Mouse (Mus musculus) MEL (cell line): ENCODE measurements around the gene Dock9. TPM values are rescaled to one million over a fixed set of nuclear protein-coding genes. Genes with fewer than 3 reads are reported as not detected.

Experiments used
- DNase-seq: peaks from one replicate; pipeline ENCODE4 v3.0.0; 2011; ENCODE audit warnings: low read depth, low spot score
- H3K27ac ChIP-seq: 2 replicates; pipeline ENCODE4 v1.5.1; 2012; ENCODE audit warnings: low read depth, mild to moderate bottlenecking, control low read depth, low read length, moderate library complexity; ENCODE audit not compliant: control insufficient read depth
- H3K27me3 ChIP-seq, 2 experiments: fragments of 150-350 bp in 1 of 2; sonication (generic) in 1 of 2; 2 replicates each; pipeline ENCODE4 v1.6.1; 2012; ENCODE audit warnings: low read length in 2 of 2, mild to moderate bottlenecking in 2 of 2, improper control_type of control experiment in 1 of 2, moderate library complexity in 1 of 2; ENCODE audit not compliant: insufficient read depth in 2 of 2, control insufficient read depth in 1 of 2
- H3K36me3 ChIP-seq, 2 experiments: 2 replicates each; pipeline ENCODE4 v1.6.1; 2012 to 2014; ENCODE audit warnings: low read length in 2 of 2, improper control_type of control experiment in 1 of 2, inconsistent platforms in 1 of 2, mild to moderate bottlenecking in 1 of 2; ENCODE audit not compliant: insufficient read depth in 2 of 2, control insufficient read depth in 1 of 2
- H3K4me1 ChIP-seq, 2 experiments: fragments of 150-350 bp in 1 of 2; sonication (generic) in 1 of 2; 2 replicates each; pipeline ENCODE4 v1.6.1; 2012; ENCODE audit warnings: low read length in 2 of 2, improper control_type of control experiment in 1 of 2, mild to moderate bottlenecking in 1 of 2; ENCODE audit not compliant: insufficient read depth in 2 of 2, control insufficient read depth in 1 of 2
- H3K4me3 ChIP-seq, 2 experiments: fragments of 150-350 bp in 1 of 2; sonication (generic) in 1 of 2; 2 replicates each; pipeline ENCODE4 v1.5.1; 2012; ENCODE audit warnings: low read depth in 2 of 2, low read length in 2 of 2, mild to moderate bottlenecking in 2 of 2, moderate library complexity in 2 of 2, control low read depth in 1 of 2, improper control_type of control experiment in 1 of 2; ENCODE audit not compliant: control insufficient read depth in 1 of 2, insufficient read depth in 1 of 2
- H3K79me2 ChIP-seq: 2 replicates; pipeline ENCODE4 v1.6.1; 2012; ENCODE audit warnings: mild to moderate bottlenecking, low read length, moderate library complexity; ENCODE audit not compliant: control insufficient read depth, poor library complexity, insufficient read depth
- H3K9ac ChIP-seq: 2 replicates; pipeline ENCODE4 v1.6.1; 2012; ENCODE audit warnings: low read depth, mild to moderate bottlenecking, control low read depth, low read length, moderate library complexity; ENCODE audit not compliant: control insufficient read depth, poor library complexity, severe bottlenecking
- H3K9me3 ChIP-seq: fragments of 150-350 bp; sonication (generic); replicated peaks from 2 replicates; pipeline ENCODE4 v1.6.1; 2012; ENCODE audit warnings: mild to moderate bottlenecking, low read length, improper control_type of control experiment, moderate library complexity; ENCODE audit not compliant: insufficient read depth
- CHD1 ChIP-seq: IDR thresholded peaks from 2 replicates; pipeline ENCODE4 v1.6.1; 2012; ENCODE audit warnings: low read depth, mild to moderate bottlenecking, inconsistent platforms, low read length, improper control_type of control experiment
- CHD2 ChIP-seq: IDR thresholded peaks from 2 replicates; pipeline ENCODE4 v1.6.1; 2011; ENCODE audit warnings: low read length, improper control_type of control experiment
- EP300 ChIP-seq, 2 experiments: IDR thresholded peaks; 2 replicates each; pipeline ENCODE4 v1.6.1; 2011; ENCODE audit warnings: improper control_type of control experiment in 2 of 2, low read length in 2 of 2, low read depth in 1 of 2, mild to moderate bottlenecking in 1 of 2
- ETS1 ChIP-seq: IDR thresholded peaks from 2 replicates; pipeline ENCODE4 v1.6.1; 2012; ENCODE audit warnings: low read depth, mild to moderate bottlenecking, inconsistent platforms, low read length, improper control_type of control experiment, moderate library complexity
- GABPA ChIP-seq: IDR thresholded peaks from 2 replicates; pipeline ENCODE4 v1.6.1; 2012; ENCODE audit warnings: low read depth, mild to moderate bottlenecking, inconsistent platforms, low read length, improper control_type of control experiment, moderate library complexity
- HCFC1 ChIP-seq: IDR thresholded peaks from 2 replicates; pipeline ENCODE4 v1.6.1; 2012; ENCODE audit warnings: low read depth, mild to moderate bottlenecking, inconsistent platforms, low read length, improper control_type of control experiment, moderate library complexity
- JUND ChIP-seq: IDR thresholded peaks from 2 replicates; pipeline ENCODE4 v1.6.1; 2011; ENCODE audit warnings: low read depth, mild to moderate bottlenecking, improper control_type of control experiment, low read length
- KAT2A ChIP-seq: conservative IDR thresholded peaks from 2 replicates; pipeline ENCODE4 v1.6.1; 2012; ENCODE audit warnings: low read depth, low read length, improper control_type of control experiment, inconsistent platforms
- MAX ChIP-seq: IDR thresholded peaks from 2 replicates; pipeline ENCODE4 v1.6.1; 2011; ENCODE audit warnings: low read length, improper control_type of control experiment
- MAZ ChIP-seq: IDR thresholded peaks from 2 replicates; pipeline ENCODE4 v1.6.1; 2012; ENCODE audit warnings: low read depth, mild to moderate bottlenecking, inconsistent platforms, low read length, improper control_type of control experiment
- MEF2A ChIP-seq: IDR thresholded peaks from 2 replicates; pipeline ENCODE4 v1.6.1; 2014; ENCODE audit warnings: low read depth, mild to moderate bottlenecking, inconsistent platforms, low read length, improper control_type of control experiment; ENCODE audit not compliant: poor library complexity, insufficient replicate concordance, severe bottlenecking; ENCODE audit errors: extremely low read depth
- MXI1 ChIP-seq: IDR thresholded peaks from 2 replicates; pipeline ENCODE4 v1.6.1; 2011; ENCODE audit warnings: mild to moderate bottlenecking, low read depth, low read length, improper control_type of control experiment
- MYB ChIP-seq: IDR thresholded peaks from 2 replicates; pipeline ENCODE4 v1.6.1; 2011; ENCODE audit warnings: mild to moderate bottlenecking, low read depth, low read length, improper control_type of control experiment
- NELFE ChIP-seq: IDR thresholded peaks from 2 replicates; pipeline ENCODE4 v1.6.1; 2011; ENCODE audit warnings: low read depth, low read length, improper control_type of control experiment
- POLR2A ChIP-seq, 2 experiments: IDR thresholded peaks; 2 replicates each; pipeline ENCODE4 v1.6.1; 2011 to 2012; ENCODE audit warnings: low read length in 2 of 2, mild to moderate bottlenecking in 2 of 2, control low read depth in 1 of 2, improper control_type of control experiment in 1 of 2, low read depth in 1 of 2, moderate library complexity in 1 of 2; ENCODE audit not compliant: control insufficient read depth in 1 of 2, insufficient read depth in 1 of 2, poor library complexity in 1 of 2
- RAD21 ChIP-seq: IDR thresholded peaks from 2 replicates; pipeline ENCODE4 v1.6.1; 2011; ENCODE audit warnings: mild to moderate bottlenecking, low read depth, low read length, improper control_type of control experiment
- RCOR1 ChIP-seq: IDR thresholded peaks from 2 replicates; pipeline ENCODE4 v1.6.1; 2012; ENCODE audit warnings: low read depth, mild to moderate bottlenecking, inconsistent platforms, low read length, improper control_type of control experiment
- SIN3A ChIP-seq: IDR thresholded peaks from 2 replicates; pipeline ENCODE4 v1.6.1; 2012; ENCODE audit warnings: low read length, improper control_type of control experiment, inconsistent platforms
- SMC3 ChIP-seq: IDR thresholded peaks from 2 replicates; pipeline ENCODE4 v1.6.1; 2011; ENCODE audit warnings: low read depth, low read length, improper control_type of control experiment
- TAL1 ChIP-seq: IDR thresholded peaks from 2 replicates; pipeline ENCODE4 v1.6.1; 2012; ENCODE audit warnings: mild to moderate bottlenecking, inconsistent platforms, low read length, moderate library complexity, mixed read lengths
- UBTF ChIP-seq: IDR thresholded peaks from 2 replicates; pipeline ENCODE4 v1.6.1; 2012; ENCODE audit warnings: low read depth, mild to moderate bottlenecking, inconsistent platforms, low read length, improper control_type of control experiment, moderate library complexity, borderline replicate concordance; ENCODE audit not compliant: insufficient read depth
- USF1 ChIP-seq: IDR thresholded peaks from 2 replicates; pipeline ENCODE4 v1.6.1; 2014; ENCODE audit warnings: low read depth, mild to moderate bottlenecking, inconsistent platforms, low read length, improper control_type of control experiment, moderate library complexity
- ZC3H11A ChIP-seq: IDR thresholded peaks from 2 replicates; pipeline ENCODE4 v1.6.1; 2012; ENCODE audit warnings: low read depth, mild to moderate bottlenecking, inconsistent platforms, low read length, improper control_type of control experiment
- polyA plus RNA-seq, 2 experiments: library from polyadenylated mRNA; stranded (reverse) in 1 of 2; unstranded in 1 of 2; fragments of >175 nt in 1 of 2; fragments of >200 nt in 1 of 2; gene quantifications; 2 replicates each; pipeline versions ENCODE4 v1.2.1 to v1.2.4; 2012; ENCODE audit warnings: low replicate concordance in 2 of 2, low read depth in 1 of 2; ENCODE audit not compliant: insufficient read length in 2 of 2, insufficient read depth in 1 of 2, missing spikeins in 1 of 2
- total RNA-seq: library from RNA; depleted of rRNA; stranded (reverse); fragments of 300-350 nt; gene quantifications from 2 replicates; pipeline ENCODE4 v1.2.3, GENCODE M21; 2012

Gene Dock9
- total and polyA plus RNA-seq, 3 experiments = 6.3 to 9.4 TPM; not detected in 1

- Histone ChIP-seq H3K27me3 (no peaks in the 10 kb centered on the region), H3K79me2 (no peaks in the 10 kb centered on the region), H3K9me3 (no peaks in the 10 kb centered on the region), H3K9ac (no peak overlapping the region), H3K4me3 (no peak overlapping the region), H3K36me3 (peaks cover 0 to 22% of the 10 kb centered on the region in 2 experiments; a peak in 2 of 4 replicates), H3K4me1 (peaks cover 11 to 21% of the 10 kb centered on the region in 2 experiments), H3K27ac (no peak overlapping the region)
- no peak for DNase-seq
- TF ChIP-seq POLR2A (IDR thresholded peaks at IDR 0.05; ENCODE audit: control insufficient read depth in 1 of 2, insufficient read depth in 1 of 2, low read depth in 1 of 2, low read length in 2 of 2, poor library complexity in 1 of 2) (no peak), USF1 (no peak), NELFE (no peak), TAL1 (no peak), EP300 (IDR thresholded peaks at IDR 0.05; ENCODE audit: low read depth in 1 of 2, low read length in 2 of 2) (no peak), CHD2 (no peak), CHD1 (no peak), MYB (no peak), MEF2A (no peak), RCOR1 (no peak), SIN3A (no peak), GABPA (no peak), JUND (no peak)
These were observed 8.4 kb downstream of the Dock9 start for GRCm38 (mm10) chr14:121789273-121789672.

- Histone ChIP-seq H3K9ac (no peak overlapping the region), H3K4me1 (peaks cover 11 to 15% of the 10 kb centered on the region in 2 experiments), H3K79me2 (no peaks in the 10 kb centered on the region), H3K27ac (no peak overlapping the region), H3K36me3 (peaks cover 0 to 16% of the 10 kb centered on the region in 2 experiments; a peak in 2 of 4 replicates), H3K27me3 (no peaks in the 10 kb centered on the region), H3K9me3 (no peaks in the 10 kb centered on the region), H3K4me3 (no peak overlapping the region)
- no peak for DNase-seq
- TF ChIP-seq USF1 = no peak
- TF ChIP-seq JUND = no peak
- TF ChIP-seq ZC3H11A = no peak
- TF ChIP-seq SMC3 = no peak
These were observed 9.2 kb downstream of the Dock9 start for GRCm38 (mm10) chr14:121788451-121788850.

- H3K27ac ChIP-seq = no peak overlapping the region
- H3K4me3 ChIP-seq = no peak overlapping the region
- TF ChIP-seq TAL1 = no peak
- TF ChIP-seq UBTF = no peak
- TF ChIP-seq RAD21 = no peak
- TF ChIP-seq ETS1 = no peak
- no peak for TF ChIP-seq EP300 (IDR thresholded peaks at IDR 0.05; ENCODE audit: low read depth in 1 of 2, low read length in 2 of 2)
- TF ChIP-seq HCFC1 = no peak
- no peak for TF ChIP-seq MAZ
- TF ChIP-seq KAT2A = no peak
- no peak for TF ChIP-seq MAX
- no peak for TF ChIP-seq MXI1
- H3K9me3 ChIP-seq = no peaks in the 10 kb centered on the region
- H3K4me1 ChIP-seq = peaks cover 4 to 7% of the 10 kb centered on the region in 2 experiments
- H3K9ac ChIP-seq = no peak overlapping the region
- no peaks in the 10 kb centered on the region for H3K79me2 ChIP-seq
- no peaks in the 10 kb centered on the region for H3K27me3 ChIP-seq
- peaks cover 0 to 6% of the 10 kb centered on the region in 2 experiments; a peak in 2 of 4 replicates for H3K36me3 ChIP-seq
- no peak for DNase-seq
These were observed 10.2 kb downstream of the Dock9 start for GRCm38 (mm10) chr14:121787430-121787829.
